Mouse (Mus musculus) urinary bladder, adult 2 months (tissue): ENCODE measurements around the gene Agrp. TPM values are rescaled to one million over a fixed set of nuclear protein-coding genes. Genes with fewer than 3 reads are reported as not detected.
"Not testable (repeated sequence)": the region's sequence is repeated elsewhere in the genome, so short reads cannot be mapped to it uniquely, and the experiment has no call there.

Source experiments
- DNase-seq: peaks from one replicate; pipeline ENCODE4 v3.0.0; 2022; ENCODE audit warnings: low spot score
- polyA plus RNA-seq: library from polyadenylated mRNA; depleted of rRNA; stranded (reverse); fragments of >200 nt; gene quantifications from 2 replicates; pipeline ENCODE4 v1.2.3, GENCODE M21; 2012

The Agrp gene
- polyA plus RNA-seq, 1 experiment: 0.89 TPM

- DNase-seq: no peak
Measured at GRCm38 (mm10) chr8:105601301-105601700, 35.9 kb downstream of the Agrp start.

- DNase-seq: no peak
Measured at GRCm38 (mm10) chr8:105598777-105599176, 38.4 kb downstream of the Agrp start.

DNA sequence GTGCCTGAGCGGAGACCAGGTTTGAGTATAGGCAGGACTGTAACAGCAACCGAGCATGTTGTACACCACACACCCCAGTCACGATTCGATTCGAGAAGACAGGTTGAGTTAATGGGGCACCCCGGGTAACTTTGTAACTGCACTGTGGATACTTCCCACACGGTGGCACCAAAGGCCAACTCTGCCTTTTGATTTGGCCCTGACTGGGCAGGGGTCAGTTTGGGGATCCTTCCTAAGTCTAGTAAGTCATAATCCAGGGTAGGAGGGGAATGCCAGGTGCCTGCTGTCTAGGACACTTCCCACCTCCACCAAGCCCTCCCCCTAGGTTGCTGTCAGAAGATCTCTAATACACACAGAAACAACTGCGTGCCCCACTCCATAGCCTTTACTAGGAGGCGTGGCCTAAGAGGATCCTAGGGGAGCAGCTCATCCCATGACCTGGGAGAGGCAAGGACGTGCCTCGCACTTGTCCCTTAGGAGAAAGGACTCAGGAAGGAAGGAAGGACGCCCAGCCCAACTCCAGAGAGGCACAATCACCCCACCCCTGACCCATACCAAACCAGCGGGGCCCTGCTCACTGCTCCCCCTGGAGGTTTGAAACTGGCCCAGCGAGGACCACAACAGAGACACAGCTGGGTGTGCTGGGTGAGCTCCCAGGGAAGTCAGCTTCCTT is 40.7 kb downstream of the Agrp start:
- peak; percentile 43 for DNase-seq

- DNase-seq: no peak
Measured at GRCm38 (mm10) chr8:105594451-105595242, 42.5 kb downstream of the Agrp start.

- DNase-seq: peak; percentile 24
Measured at GRCm38 (mm10) chr8:105593859-105594258, 43.3 kb downstream of the Agrp start.

DNA sequence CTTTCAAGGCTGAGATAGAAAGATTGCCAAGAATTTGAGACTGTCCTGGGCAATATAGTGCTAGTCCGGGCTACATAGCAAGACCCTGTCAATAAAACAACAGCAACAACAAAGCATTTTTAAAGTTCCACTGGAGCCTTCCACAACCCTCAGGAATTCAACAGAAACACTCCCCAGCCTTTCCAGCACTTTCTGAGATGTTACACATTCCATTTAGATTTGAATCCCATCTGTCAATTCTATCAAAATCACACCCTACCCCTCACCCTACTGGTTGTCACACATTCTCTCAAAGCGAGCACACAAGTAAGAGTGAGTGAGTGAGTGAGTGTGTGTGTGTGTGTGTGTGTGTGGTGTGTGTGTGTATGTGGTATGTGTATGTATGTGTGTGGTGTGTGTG is 44.8 kb downstream of the Agrp start:
- no peak for DNase-seq

DNA sequence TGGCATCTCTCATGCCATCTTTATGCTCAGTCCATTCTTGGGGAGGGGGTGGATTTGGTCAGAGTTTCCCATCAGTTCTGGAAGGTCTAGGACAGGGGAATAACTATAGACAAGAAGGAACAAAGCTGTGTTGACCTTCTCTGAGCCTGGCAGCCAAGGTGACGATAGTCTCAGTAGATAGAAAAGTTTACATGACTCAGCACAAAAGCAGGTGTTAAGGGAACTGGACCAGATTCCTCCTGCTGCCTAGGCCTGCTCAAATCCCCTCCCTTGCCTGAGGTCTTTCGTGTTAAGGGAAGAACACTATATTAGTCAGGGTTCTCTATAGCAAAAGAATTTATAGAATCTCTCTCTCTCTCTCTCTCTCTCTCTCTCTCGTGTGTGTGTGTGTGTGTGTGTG is 57.5 kb downstream of the Agrp start:
- no peak for DNase-seq

DNA sequence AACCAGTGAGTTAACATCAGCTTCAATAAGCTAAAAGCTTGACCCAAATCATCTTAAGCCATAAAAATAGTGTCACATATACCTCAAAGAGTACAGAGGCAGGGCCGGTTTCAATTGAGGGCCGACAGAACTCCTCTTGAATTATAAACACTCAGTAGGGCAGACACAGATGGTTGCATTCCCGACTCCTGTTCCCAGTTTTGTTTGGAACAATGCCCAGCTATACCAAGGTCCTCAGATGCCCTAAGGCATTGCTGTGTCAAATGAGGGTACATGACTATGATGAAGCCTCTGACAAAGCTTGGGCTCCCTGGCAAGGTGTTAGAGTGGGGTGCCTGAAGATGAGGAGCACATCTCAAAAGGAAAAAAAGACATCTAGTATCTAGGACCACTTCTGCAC is 61.7 kb downstream of the Agrp start:
- DNase-seq: no peak

DNA sequence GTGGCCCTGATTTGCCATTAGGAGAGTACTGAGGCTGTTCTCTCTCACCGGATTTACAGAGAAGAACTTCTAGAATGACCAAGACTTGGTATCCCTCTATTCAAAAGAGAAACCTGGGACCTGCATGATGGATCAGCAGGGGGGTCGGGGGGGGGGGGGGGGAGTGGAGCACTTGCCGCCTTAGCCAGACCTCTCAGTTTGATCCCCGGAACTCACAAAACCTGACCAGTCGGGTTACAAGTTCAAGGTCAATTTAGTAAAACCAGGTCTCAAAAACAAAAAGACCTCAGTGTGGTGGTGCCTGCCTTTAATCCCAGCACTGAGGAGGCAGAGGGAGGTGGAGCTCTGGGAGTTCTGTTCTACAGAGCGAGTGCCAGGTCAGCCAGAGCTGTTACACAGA is 62.5 kb downstream of the Agrp start:
- DNase-seq: no peak

- DNase-seq: no peak
Measured at GRCm38 (mm10) chr8:105573427-105573826, 63.8 kb downstream of the Agrp start.

DNA sequence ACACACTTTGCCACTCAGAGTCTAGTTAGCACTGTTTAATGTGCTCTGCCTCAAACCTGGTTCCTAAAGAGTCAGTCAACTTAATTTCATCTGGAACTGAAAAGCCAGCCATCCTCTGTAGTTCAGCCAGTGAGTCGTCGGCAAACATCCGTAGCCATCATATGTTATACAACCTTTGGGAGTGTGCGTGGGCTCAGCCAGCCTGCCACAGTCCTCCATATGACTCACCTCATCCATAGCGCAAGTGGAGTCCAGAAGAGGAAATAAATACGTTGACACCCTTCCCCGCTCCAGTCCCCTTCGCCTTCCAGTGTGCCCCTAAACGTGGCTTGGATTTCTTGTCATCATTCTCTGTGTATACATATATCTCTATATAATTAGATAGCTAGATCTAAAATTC is 65.4 kb downstream of the Agrp start:
- no peak for DNase-seq

DNA sequence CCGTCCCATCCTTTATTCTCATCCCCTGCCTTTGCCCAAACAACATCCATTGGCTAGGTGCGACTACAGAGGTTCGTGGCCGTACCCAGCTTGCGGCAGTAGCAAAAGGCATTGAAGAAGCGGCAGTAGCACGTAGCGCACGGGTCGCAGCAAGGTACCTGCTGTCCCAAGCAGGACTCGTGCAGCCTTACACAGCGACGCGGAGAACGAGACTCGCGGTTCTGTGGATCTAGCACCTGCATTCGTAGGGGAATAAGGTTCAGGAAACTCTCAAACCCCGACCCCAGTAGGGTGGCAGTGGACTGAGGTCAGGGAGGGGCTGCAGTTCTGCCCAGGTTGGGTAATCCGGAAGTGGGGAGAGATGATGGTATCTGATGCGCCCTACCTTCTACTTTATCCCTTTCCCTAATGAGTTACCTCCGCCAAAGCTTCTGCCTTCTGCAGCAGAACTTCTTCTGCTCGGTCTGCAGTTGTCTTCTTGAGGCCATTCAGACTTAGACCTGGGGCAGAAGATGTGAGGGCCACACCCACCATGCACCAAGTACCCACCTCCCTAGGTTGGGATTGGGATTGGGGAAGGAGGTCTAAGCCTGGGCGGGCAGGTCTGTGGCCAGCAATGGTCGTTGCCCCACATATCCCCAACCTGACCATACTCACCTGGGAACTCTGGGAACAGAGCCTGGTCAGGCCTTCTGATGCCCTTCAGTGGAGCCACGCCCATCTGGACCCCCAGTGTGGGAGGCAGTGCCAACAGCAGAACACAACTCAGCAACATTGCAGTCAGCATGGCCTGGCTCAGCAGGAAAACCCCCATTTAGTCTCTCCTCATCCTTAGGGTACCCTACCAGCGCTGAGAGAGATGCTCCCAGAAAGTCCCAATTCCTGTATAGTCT is 70.2 kb downstream of the Agrp start:
- DNase-seq: peak; percentile 34

- DNase-seq: peak; percentile 96
Measured at GRCm38 (mm10) chr8:105565952-105566702, 71.1 kb downstream of the Agrp start, which contains the start of gene Atp6v0d1. Gene Atp6v0d1, minus strand, starts transcription at chr8:105566047.

- DNase-seq: no peak
Measured at GRCm38 (mm10) chr8:105565401-105565881, 71.8 kb downstream of the Agrp start.

- DNase-seq: not testable (repeated sequence)
Measured at GRCm38 (mm10) chr8:105564573-105565229, 72.5 kb downstream of the Agrp start.

DNA sequence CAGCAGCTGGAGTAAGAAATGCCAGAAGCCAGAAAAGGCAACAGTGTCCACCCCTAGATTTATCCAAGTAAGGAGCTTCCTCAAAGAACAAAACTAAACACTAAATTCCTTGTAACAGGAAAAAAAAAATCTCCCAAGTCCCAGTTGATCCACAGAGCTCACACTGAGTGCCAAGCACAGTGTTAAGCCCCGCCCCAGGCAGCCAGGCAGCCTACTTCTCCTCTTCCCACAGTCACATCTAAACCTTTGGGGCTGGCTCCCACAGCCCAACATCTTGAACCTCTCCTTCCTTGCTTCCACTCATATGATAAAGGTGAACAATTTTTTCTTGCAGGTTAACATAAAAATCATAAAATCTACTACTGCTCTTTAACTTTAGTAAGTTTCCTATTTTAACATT is 73.3 kb downstream of the Agrp start:
- DNase-seq: no peak

DNA sequence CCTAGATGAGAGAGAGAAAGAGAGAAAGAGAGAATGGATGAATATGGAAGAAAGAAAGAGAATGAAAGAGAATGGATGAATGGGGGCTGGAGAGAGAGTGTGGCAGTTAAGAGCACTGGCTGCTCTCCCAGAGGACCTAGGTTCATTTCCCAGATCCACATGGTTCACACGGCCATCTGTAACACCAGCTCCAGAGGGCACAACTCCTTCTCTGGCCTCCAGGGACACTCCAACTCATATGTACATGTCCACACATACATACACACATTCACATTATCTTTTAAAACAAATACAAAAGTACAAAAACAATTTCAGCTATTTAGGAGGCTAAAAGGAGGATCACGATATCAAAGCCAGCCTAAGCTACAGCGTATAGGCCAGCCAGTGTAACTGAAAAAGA is 74.3 kb downstream of the Agrp start:
- DNase-seq: no peak

- DNase-seq: no peak
Measured at GRCm38 (mm10) chr8:105555230-105555629, 82.0 kb downstream of the Agrp start.

DNA sequence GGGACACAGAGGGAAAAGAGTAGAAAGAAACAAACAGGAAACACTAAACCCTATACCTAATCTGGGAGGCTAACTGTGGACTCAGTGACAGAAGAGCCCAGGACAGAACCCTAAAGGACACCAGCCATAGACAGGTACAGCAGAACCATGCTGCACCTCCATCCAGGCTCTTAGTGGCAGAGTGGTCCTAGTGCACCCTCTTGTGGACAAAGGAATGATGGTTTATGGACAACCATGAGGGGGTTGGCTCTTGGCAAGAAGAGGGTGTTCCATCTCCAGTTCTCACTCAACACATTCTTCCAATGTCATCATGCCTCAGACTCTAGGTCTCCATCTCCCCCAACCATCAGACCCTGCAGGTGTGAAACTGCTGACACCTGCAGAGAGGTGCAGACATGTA is 83.1 kb downstream of the Agrp start:
- DNase-seq: no peak

DNA sequence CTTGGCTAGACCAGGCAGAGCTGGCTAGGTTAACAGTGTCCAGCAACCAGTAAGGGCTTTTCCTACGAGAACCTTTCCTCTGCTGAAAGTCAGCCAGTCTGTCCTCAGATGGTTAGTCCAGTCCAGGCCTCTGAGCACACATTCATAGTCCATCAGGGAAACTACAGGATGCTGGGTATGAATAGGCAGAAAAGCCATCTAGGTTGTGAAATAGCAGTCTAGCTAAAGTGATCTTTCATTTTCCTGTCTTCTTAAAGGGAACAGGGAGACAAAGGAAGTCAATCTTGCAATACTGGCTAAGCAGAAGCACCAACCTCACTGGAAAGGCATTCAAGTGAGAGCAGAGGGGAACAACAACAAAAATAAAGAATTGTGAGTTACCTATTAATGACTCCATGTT is 84.4 kb downstream of the Agrp start:
- no peak for DNase-seq

DNA sequence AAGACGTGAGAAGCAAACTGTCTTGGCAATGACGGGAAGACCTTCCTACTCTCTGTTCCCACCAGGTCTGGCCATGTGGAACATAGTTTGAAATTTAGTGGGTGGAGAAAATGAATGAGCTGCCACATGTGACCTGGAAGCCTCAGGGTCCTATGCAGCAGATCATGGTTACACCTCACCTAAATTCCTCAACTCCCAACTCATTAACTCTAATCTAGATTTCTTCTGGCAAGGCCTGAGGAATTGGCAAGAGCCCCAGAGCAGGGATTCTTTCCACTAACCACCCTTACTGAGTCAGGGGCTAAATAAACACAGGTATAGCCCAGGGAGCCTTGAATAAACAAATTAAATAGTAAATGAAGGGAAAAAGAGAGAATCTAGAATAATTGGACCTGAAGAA is 85.2 kb downstream of the Agrp start:
- DNase-seq: no peak
